Mouse (Mus musculus) frontal cortex, postnatal 36 days (tissue): Measurements from ENCODE around the gene Lgals2.

Experiments used
- DNase-seq, 2 experiments: peaks; one replicate each; pipeline ENCODE4 v3.0.0; 2022; ENCODE audit warnings: low spot score in 2 of 2

Gene Lgals2

GRCm38 (mm10) chr15:78843581-78844469, 11.5 kb downstream of the Lgals2 start:
- no peak for DNase-seq

- peak in 1 of 2 experiments; percentile 25 for DNase-seq
Measured at GRCm38 (mm10) chr15:78842371-78843163, 12.8 kb downstream of the Lgals2 start, which contains the start of gene Cdc42ep1. Cdc42ep1 (plus strand) TSS chr15:78842624.

GRCm38 (mm10) chr15:78841161-78841790, 14.1 kb downstream of the Lgals2 start:
- no peak for DNase-seq

DNA sequence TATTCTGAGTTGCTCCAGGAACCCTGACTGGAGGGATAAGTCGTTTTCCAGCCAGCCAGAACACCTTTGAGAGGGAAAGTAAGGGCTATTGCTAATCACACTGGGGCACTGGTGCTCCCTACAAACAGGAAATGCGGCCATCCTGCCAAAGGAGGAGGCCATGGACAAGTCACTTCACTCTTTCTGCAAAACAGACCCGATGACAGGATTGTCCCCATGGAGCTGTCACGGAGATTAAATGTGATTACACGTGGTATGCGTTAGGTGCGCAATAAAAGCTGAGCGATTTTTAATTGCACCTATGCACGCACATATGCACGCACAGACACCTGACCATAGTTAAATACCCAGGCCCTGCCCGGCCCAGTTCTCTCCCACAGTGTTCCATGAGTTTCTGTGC, 14.6 kb downstream of the Lgals2 start:
- no peak for DNase-seq

- no peak for DNase-seq
Measured at GRCm38 (mm10) chr15:78840241-78840640, 15.1 kb downstream of the Lgals2 start.

GRCm38 (mm10) chr15:78839744-78840143, 15.6 kb downstream of the Lgals2 start:
- no peak for DNase-seq

GRCm38 (mm10) chr15:78836086-78836621, 19.2 kb downstream of the Lgals2 start:
- DNase-seq = no peak

DNA sequence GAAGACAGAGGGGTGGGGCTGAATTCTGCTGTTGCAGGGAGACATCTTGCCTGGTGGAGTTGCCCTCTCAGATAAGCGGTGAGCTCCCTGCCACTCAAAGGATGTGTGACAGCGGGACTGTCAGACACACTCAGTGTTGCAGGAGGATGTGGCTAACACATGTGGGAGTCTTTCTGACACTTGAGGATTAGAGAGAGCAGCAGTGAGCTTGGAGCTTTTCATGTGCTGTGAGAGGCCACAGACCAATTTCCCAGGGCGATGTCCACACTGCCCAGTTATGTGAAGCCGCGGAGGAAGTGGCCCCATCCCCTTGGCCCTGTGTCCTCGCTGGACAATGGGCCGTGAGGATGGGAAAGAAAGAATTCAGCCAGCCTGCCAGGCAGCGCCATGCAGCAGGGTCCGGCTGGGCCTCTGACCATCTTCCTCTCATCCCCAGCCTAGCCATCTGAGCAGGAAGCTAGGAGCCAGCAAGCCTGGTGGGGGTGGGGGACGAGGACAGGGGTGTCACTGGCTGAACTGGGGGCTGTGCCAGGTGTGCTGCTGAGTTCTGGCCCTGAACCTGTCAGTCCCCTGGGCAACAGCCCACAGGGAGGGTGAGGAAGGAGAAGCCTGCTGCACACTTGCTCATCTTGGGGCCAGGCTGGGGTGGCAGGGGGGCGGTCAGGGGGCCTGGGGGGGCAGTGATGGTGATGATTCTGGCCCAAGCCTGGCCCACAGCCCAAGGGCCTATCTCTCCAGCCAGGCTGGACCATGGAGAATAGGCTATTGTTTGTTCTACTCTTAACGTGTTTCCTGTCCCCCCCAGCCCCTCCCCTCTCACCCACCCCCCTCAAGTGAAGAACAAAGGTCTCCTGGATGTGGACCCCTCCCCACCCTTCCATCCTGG, 19.9 kb downstream of the Lgals2 start:
- no peak for DNase-seq

- no peak for DNase-seq
Measured at GRCm38 (mm10) chr15:78834233-78835005, 20.9 kb downstream of the Lgals2 start.

DNA sequence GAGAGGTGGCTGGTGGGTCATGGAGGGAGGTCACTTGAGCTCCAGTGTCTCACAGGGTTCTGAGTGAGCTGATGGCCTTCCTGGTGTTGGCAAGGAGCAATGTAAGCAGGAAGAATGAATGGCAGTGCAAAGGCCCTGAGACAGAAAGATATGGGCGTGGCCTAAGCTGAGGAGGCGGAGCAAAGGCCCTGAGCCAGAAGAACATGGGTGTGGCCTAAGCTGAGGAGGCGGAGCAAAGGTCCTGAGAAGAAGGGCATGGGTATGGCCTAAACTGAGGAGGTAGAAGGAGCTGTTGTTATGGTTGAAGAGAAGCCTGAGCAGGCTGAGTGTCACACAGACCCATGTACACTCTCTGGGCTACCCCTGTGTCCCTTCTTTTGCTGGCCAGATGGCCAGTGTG, 21.7 kb downstream of the Lgals2 start:
- no peak for DNase-seq

DNA sequence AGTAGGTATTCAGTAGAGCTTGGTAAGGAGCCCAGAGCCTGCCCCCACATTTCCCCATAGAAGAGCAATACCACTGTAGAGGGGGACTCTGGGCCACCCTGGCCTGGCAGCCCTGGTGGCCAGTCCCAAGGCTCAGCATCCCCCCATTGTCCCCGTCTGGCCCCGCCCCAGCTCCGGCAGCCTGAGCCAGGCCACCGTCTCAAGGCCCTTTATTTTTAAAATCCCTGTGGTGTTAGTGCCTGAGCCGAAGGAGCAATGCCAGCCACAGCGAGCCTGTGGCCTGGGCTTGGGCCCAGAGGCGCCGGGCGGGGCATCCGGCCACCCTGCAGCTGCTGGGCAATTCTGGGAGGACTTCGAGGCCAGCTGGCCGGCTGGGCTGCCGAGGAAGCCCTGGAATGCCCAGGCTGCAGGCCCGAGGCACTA, 22.6 kb downstream of the Lgals2 start:
- peak; percentile 55 to 66 for DNase-seq

GRCm38 (mm10) chr15:78831720-78832657, 23.3 kb downstream of the Lgals2 start:
- DNase-seq = no peak

DNA sequence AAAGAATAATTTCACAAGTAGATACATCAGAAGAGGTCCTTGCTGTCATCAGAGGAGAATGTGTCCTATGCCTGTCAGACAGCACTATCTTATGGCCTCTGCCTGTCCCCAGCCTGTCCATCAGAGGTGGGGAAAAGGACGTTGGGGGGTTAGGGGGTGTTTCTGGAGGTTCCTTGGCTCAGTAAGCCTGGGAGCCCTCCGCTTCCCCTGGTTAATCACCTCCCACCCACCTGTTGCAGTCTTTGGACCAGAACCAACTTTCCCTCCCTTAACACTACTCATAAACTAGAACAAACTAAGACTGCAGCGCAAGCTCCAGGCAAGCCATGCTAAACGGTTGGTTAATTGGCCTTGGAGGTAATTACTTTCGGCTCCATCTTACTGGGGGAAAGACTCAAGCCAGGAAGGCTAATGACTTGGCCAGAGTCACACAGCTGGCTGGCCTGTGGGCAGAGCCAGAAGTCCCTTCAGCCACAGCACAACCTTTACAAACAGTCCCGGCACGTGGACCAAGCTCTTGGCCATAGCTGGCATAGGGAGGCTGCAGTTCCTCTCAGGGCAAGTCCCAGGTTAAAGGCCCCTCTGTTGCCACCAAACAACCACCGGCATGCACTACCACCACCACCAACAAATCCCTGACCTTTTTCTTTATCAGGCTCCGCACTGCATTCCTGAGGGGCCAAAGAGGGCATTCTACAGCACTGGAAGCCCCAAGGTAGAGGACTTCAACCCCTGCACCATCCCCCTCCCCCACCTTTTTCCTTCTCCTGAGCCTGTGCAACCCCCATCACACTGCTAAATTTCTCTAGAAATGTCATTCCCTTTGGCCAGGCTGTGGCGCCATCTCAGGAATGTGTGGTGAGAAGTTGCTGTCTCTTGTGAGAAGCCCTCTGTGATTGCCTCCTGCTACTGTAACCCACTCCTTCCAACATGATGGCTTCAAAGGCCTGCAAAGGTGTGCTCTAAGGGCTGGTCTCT, 24.3 kb downstream of the Lgals2 start:
- DNase-seq = no peak

- no peak for DNase-seq
Measured at GRCm38 (mm10) chr15:78829636-78830035, 25.7 kb downstream of the Lgals2 start.

GRCm38 (mm10) chr15:78828315-78828714, 27.0 kb downstream of the Lgals2 start:
- DNase-seq = no peak

DNA sequence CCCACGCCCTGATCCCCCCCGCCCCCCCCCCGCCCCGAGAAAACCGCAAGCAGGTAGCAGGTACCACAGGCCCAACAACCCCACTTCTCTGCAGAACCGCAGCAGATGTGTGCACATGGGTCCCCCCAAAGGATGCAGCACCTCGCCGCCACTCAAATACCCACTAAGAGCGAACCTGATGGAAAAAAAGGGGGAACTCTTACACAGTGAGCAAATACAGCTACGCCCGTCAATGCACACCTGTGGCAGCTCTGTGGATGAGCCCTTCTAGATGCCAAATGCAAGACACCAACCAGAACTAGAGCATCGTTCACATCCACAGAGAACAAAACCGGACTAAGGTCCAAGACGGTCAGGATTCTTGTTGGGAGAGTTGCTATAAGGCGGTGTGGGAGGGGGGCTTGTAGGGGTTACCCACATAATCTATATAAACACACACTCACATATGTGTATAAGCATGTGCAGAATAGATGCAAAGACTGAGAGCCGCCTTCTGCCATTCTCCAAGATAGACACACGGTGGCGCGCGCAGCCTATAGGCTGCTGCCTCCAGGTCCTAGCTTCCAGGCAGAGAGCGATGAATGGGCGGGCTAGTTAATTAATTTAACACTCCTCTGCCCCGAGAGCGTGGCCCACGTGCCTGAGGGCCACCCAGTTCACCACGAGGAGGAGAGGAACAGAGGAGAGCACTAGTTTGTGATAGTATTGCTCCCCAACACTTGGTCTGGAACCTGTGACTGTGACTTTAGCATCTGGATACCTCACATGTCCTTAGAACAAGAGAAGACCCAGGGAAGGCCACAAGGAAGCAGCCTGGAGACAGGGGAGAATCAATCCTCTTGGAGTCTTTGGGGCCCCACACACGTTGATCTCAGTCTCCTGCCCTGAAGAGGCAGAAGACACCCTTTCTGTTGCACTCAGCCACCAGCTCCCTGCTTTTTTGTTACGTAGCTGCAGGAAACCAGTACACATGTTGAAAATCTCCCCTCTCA, 28.8 kb downstream of the Lgals2 start:
- DNase-seq = peak; percentile 58 to 74

- DNase-seq = no peak
Measured at GRCm38 (mm10) chr15:78816074-78816391, 39.3 kb downstream of the Lgals2 start.
